Mouse (Mus musculus): ENCODE results near the gene Hip1r.

The Hip1r gene

DNA sequence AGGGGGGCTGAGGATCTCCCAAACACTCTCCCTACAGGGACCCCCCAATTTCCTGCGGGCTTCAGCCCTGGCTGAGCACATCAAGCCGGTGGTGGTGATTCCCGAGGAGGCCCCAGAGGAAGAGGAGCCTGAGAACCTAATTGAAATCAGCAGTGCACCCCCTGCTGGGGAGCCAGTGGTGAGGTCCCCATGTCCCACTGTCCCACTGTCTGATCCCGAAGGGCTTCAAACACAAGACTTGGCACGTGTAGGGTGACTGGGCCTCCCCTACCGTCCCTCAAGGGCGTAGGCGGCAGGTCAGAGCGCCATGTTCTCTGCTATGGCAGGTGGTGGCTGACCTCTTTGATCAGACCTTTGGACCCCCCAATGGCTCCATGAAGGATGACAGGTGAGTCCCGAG, 22.8 kb downstream of the Hip1r start:
- peak; percentile 80 for DNase-seq (ENCODE audit: low read depth, low spot score)

GRCm38 (mm10) chr5:123996695-123997094, 23.3 kb downstream of the Hip1r start:
- DNase-seq (ENCODE audit: low read depth, low spot score): no peak

GRCm38 (mm10) chr5:123997211-123997751, 23.9 kb downstream of the Hip1r start:
- DNase-seq (ENCODE audit: low read depth, low spot score): no peak

GRCm38 (mm10) chr5:123997811-123998210, 24.4 kb downstream of the Hip1r start:
- no peak for DNase-seq (ENCODE audit: low read depth, low spot score)

GRCm38 (mm10) chr5:123998370-123998769, 24.9 kb downstream of the Hip1r start:
- no peak for DNase-seq (ENCODE audit: low read depth, low spot score)

GRCm38 (mm10) chr5:124000824-124001223, 27.4 kb downstream of the Hip1r start:
- peak; percentile 89 for DNase-seq (ENCODE audit: low read depth, low spot score)

- DNase-seq (ENCODE audit: low read depth, low spot score): no peak
Observed at GRCm38 (mm10) chr5:124001274-124001673, 27.8 kb downstream of the Hip1r start.

DNA sequence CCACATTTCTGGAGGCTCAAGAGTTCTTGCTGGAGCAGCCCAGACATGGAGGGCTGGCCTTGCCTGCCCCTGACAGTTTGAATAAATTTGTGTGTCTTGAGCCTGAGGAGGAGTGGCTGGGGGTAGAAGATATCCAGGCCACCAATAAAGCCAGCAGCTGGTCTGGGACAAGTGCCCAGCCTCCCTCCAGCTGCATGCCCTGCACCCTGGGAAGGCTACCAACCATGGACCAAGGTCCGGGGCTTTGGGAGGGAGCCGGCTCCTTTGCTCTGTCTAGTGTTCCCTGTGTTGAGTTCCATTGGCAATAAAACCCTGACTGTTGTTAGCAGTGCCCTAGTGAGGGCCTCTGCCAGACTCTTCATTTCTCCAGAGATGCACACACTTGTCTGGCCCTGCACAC, 29.4 kb downstream of the Hip1r start:
- no peak for DNase-seq (ENCODE audit: low read depth, low spot score)

GRCm38 (mm10) chr5:124003375-124003774, 29.9 kb downstream of the Hip1r start:
- no peak for DNase-seq (ENCODE audit: low read depth, low spot score)

DNA sequence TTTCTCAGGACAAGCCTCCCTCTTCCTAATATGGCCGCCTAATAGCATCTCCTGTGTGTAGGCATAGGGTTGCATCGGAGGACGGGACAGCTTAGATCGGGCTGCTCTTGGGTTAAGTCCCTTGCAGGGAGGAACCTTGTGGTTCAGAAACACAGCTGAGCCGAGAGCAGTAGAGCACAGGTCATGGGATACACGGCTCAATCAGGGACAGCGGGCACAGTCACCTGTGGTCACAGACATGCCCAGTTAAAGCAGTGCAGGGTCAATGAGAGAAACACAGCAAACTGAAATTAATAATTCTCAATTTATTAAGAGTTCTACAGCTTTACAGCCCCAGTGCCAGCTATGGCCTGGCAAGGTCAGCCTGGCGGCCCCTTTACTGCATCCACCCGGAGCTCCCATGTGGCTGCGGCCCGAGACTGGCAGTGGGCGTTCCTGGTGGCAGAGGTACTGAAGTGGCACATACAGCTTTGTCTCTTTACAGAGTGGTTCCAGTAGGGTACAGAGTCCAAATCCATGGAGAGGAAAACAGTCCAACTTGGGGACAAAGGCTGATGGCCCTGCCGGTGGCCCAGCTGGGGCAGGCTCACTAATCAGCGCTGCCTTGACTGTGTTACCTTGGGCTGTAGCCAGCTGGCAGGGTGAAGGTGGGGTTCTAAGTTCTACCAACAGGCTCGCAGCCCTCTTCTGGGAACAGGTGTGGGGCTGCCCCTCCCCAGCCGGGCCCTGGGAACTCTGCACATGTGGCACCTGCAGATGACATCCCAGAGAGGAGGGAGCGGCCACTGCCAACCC, 31.1 kb downstream of the Hip1r start:
- DNase-seq (ENCODE audit: low read depth, low spot score): no peak

DNA sequence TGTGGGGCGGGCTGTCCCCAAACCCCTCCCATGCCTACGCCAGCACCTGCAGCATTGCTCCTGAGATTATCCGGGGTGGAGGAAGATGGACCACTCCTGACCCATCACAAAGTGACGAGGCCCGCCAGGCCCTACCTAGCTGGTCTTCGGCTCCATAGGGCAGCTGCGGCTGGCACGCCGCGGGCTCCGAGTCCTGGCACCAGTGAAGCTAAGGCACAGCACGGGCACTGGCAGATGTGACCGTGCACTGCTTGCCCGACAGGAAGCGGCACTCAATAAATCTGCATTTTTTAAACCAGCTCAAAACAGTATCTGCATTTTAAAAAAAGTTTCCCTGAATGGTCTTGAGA, 31.7 kb downstream of the Hip1r start:
- no peak for DNase-seq (ENCODE audit: low read depth, low spot score)

GRCm38 (mm10) chr5:124005591-124005990, 32.2 kb downstream of the Hip1r start:
- DNase-seq (ENCODE audit: low read depth, low spot score): no peak

DNA sequence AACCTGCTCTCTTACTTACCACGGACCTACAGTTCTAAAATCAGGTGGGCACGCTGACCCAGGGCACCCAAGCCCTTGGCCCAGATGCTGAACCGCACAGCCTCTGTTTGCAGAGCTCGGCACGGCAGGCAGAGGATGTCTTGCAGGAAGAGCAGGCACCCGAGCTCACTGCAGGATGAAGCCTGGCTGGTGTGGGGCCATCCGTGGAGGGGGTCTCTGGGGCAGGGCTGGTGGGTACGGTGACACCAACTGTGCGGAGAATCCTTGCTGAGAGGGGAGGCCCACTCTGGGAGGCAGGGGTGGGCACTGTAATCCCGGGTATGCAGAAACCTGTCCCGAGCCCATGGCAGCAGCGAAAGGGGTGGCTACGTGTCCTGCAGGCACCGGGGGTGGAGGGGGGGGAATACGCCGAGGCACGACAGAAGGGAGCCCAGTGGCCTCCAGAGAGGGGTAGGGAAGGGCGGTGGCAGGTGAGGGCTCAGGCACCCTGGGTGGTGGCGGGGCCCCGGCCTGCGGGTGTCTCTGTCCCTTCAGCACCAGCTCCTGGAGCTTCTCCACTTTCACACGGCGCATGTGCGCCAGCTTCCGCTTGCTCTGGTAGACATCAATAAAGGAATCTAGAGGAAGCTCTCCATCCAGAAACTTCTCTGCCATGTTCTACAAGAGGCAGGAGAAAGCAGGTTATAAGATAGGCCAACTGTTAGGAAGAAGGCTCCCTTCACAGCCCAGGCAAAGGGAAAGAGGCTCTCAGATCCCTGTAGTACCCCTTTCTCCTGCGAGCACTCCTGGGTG, 32.9 kb downstream of the Hip1r start:
- peak; percentile 53 for DNase-seq (ENCODE audit: low read depth, low spot score)

GRCm38 (mm10) chr5:124006891-124007491, 33.6 kb downstream of the Hip1r start:
- DNase-seq (ENCODE audit: low read depth, low spot score): no peak

GRCm38 (mm10) chr5:124010077-124010476, 36.6 kb downstream of the Hip1r start:
- no peak for DNase-seq (ENCODE audit: low read depth, low spot score)

- DNase-seq (ENCODE audit: low read depth, low spot score): no peak
Observed at GRCm38 (mm10) chr5:124010910-124011655, 37.7 kb downstream of the Hip1r start.

- DNase-seq (ENCODE audit: low read depth, low spot score): no peak
Observed at GRCm38 (mm10) chr5:124011927-124012326, 38.5 kb downstream of the Hip1r start.

- no peak for DNase-seq (ENCODE audit: low read depth, low spot score)
Observed at GRCm38 (mm10) chr5:124012885-124013284, 39.5 kb downstream of the Hip1r start.

DNA sequence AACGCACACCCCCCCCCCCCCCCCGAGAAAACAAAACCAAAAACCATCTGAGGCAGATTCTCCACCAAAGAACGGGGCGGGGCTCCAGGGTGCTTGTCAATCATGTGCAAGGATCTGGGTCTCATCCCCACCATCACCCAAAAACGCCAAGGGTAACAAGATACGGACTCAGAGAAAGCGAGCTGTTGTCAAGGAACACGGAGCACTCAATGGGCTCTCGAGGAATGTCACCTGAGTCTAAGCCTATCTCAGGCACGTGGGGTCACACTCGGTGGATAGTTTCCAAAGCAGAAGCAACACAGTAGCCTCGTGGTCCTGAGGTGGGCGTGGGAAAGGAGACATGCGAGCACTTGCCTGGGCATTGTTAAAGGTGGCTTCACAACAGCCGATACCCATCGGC, 40.3 kb downstream of the Hip1r start:
- DNase-seq (ENCODE audit: low read depth, low spot score): no peak

GRCm38 (mm10) chr5:124014180-124014579, 40.8 kb downstream of the Hip1r start:
- no peak for DNase-seq (ENCODE audit: low read depth, low spot score)

- no peak for DNase-seq (ENCODE audit: low read depth, low spot score)
Observed at GRCm38 (mm10) chr5:124014791-124015251, 41.4 kb downstream of the Hip1r start.
